Mouse (Mus musculus) megakaryocyte, adult 5-6 weeks (primary cell): ENCODE results near the gene Ckmt2. TPM values are rescaled to one million over a fixed set of nuclear protein-coding genes. Genes with fewer than 3 reads are reported as not detected.

Experiments used
- ATAC-seq: 2 replicates; pipeline ENCODE4 v1.8.0; 2016; ENCODE audit warnings: mild to moderate bottlenecking, inconsistent platforms; ENCODE audit not compliant: poor library complexity, severe bottlenecking
- total RNA-seq, 2 experiments: library from RNA; stranded (forward) in 1 of 2; stranded (reverse) in 1 of 2; fragments of 153-499, 151-499 nt in 1 of 2; fragments of 221-1000, 200-1000 nt in 1 of 2; gene quantifications; 2 replicates each; pipeline versions ENCODE4 v1.2.3 to v1.2.4; 2015 to 2017

The Ckmt2 gene
- not detected in 2 replicates for total RNA-seq (2015)
- total RNA-seq (2017): not detected in 2 replicates

- no peak for ATAC-seq
Observed at GRCm38 (mm10) chr13:91876741-91877349, at the start of gene Ckmt2. Ckmt2 (minus strand) TSS chr13:91876885.

- no peak for ATAC-seq
Observed at GRCm38 (mm10) chr13:91921010-91921409, 44.3 kb upstream of the Ckmt2 start.

- ATAC-seq: no peak
Observed at GRCm38 (mm10) chr13:91918764-91919163, 42.1 kb upstream of the Ckmt2 start.

- ATAC-seq: no peak
Observed at GRCm38 (mm10) chr13:91917835-91918234, 41.1 kb upstream of the Ckmt2 start.

- ATAC-seq: no peak
Observed at GRCm38 (mm10) chr13:91916308-91916707, 39.6 kb upstream of the Ckmt2 start.

DNA sequence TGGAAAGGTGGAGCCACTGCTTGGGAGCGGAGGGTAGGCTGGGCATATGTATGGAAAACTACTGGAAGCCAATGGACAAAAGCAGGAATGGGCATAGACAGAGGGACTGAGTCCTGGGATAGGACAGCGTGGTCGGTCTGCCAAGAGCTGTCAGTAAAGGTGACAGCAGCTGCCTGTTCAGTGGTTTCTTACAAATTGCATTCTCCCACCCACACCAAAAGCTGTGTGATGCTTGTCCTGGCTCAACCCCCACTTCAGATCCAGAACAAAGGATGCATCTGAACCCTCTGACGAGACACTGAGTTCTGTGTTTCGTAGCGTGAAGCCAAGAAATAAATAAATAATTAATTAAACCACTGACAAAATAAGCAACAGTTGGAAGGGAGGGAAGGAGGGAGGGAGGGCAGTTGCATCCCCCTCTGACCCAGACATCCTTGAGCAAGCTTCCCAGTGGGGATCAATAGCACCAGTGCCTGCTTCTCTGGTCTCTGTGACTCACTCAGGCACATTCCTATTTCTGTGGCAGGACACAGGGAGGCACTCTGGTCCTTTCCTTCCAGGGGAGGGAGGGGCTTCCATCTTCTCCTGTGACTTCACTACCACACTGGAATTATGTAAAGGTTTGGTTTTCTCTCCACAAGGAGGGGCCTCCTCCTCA is 39.0 kb upstream of the Ckmt2 start:
- ATAC-seq: no peak

GRCm38 (mm10) chr13:91915192-91915581 is 38.5 kb upstream of the Ckmt2 start:
- ATAC-seq: peak; percentile 66

DNA sequence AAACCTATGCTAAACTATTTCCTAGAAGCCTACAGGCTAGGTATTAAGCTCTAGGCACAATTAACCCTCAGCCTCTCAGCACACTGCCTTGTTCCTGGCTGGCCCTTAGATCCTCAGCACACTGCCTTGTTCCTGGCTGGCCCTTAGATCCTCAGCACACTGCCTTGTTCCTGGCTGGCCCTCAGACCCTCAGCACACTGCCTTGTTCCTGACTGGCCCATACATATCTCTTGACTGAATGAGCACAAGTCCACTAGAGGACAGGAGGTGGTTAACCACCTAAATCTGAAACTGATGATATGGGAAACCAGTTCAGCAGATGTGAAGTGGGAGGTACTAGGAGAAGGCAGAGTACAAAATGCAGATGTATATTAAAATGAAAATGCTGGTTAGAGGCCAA is 35.0 kb upstream of the Ckmt2 start:
- ATAC-seq: no peak

DNA sequence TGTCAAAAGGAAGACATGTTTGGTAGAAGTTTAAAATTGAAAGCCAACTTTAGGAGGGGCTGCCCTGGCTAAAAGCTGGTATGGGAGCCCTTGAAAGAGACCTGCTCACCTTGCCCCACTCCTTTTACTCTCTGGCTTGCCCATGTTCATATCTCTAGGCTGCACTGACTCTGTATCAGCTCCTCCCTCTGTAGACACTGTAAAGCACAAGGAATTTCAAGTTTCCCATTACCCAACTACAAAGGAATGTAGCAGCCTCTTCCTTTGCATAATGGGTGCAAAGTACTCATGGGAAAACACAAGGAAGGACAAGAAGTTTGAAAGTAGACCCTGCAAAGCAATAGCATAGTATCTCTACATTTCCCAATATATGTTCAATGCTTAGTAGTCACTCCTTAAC is 34.5 kb upstream of the Ckmt2 start:
- no peak for ATAC-seq

DNA sequence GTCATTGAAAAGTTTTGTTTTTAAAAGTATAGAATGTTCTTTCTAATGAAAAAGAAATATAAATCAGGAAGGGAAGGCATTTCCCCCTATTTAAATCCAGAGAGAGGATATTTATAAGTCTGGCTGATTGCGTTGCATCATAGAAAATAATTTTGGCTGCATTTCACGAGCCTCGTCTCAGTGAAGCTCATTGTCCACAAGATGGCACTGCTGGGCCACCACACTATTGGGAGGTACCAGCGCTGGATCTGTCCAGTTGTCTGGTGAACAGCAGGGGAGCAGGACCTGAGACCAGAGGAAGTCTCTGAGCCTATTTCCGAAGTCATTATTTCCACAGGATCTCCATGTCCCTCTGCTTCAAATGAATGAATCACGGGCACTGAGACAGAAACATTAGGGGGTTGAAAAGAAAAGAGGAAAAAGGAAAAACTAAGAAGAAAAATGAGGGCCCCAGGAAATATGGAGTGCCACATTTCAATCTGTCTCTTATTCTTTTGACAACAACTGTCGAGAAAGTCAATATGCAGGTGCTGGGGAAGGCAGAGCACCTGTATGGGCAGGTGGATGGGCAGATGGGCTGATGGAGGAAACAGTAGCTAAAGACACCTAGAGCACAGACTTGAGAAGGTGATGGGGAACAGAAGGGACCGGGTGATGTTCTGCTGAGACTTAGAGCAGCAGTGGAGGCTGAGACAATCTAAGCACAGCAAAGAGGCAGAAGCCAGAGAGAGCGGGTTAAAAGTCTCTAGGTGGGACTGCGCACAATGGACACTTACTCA is 31.7 kb upstream of the Ckmt2 start:
- ATAC-seq: peak; percentile 91

DNA sequence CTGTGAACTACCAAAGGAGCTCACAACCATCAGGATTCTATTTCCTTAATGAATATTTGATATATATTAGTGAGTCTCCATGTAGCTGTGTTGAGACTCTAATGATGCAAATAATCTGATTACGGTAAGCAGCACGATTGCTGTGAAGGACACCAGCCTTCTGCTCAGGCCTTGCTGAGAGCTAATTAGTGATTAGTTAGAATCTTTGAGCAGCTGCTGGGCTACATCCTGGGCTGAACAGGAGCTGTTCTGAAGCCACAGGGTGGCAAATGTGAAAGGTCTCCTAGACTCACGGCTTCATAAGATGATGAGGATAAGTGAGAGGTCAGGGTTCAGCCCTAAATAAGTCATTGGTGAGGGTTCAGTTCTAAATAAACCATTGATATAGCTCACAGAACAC is 29.7 kb upstream of the Ckmt2 start:
- ATAC-seq: no peak

- no peak for ATAC-seq
Observed at GRCm38 (mm10) chr13:91896476-91896875, 19.8 kb upstream of the Ckmt2 start.

DNA sequence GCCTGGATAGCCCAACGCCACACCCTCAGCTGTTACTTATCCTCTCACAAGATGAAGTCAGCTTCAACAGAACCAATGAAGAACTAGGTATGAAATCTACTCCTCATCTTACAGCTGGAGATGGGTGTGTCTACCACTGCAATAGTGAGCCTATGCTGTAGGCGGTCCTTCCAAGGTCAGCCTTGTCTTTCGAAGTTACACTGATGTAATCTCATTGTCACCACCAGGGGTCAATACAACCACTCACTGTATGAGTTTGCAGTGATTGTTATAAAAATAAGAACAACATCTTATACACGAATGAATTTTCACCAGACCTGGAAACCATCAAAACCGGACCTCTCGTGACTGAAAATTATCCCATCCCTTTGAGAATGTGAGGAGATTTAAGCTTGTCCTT is 16.4 kb upstream of the Ckmt2 start:
- ATAC-seq: peak; percentile 78

DNA sequence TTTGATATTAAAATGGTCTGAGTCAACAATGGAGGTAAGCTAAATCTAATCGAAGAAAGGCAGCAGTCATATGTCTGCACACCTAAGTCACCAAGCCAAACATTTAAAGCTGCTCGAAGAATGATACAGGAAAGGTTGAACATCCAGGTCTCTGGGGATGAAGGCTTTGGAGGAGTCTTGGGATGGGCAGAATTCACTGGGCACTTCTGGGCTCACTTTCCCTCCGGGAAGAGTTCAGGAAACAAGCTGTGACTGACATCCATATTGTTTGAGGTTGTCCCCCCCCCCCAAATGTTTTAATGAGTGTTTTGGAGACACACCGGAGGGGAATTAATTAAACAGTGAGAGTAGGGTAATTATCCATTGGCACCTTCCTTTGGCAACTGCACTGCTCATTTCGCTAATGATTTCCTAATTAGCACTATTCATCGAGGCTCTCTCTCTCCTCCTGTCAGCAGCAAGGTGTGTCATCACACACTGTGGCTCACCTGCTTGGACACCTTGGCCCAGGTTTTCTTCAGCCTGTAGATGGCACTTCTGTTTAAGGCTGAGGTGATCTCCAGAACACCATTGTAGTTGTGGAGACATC is 13.4 kb upstream of the Ckmt2 start:
- no peak for ATAC-seq

GRCm38 (mm10) chr13:91884714-91885386 is 8.2 kb upstream of the Ckmt2 start:
- ATAC-seq: no peak

DNA sequence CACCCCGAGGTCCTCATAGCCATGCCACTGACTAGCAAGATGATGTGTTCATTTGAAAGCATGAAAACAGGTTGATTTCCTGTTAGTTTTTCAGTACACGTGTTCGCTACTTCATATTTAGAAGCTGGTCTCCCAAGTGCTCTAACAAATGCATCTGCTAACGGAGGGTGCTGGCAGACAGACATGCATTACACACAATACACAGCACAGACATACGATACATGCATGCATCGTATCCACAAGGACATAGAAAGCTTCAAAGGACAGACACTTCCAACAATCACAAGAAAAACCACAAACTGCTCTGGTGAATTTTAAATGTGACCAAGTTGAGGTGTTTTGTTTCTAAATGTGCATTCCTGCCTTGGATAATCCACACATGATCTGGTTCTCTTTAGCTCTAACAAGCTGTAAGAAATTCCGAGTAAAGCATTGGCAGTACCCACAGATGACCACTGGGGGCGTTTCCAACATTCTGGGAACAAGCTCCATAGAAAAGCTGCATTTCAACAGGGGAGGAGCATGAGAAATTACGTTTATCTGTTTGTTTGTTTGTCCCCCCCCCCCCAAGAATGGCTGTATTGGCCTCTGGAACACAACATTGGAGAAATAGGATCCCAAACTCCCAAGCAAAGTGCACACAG is 5.3 kb upstream of the Ckmt2 start:
- peak; percentile 68 for ATAC-seq

GRCm38 (mm10) chr13:91880256-91880655 is 3.6 kb upstream of the Ckmt2 start:
- ATAC-seq: no peak

GRCm38 (mm10) chr13:91877996-91878395 is 1.3 kb upstream of the Ckmt2 start:
- no peak for ATAC-seq

- no peak for ATAC-seq
Observed at GRCm38 (mm10) chr13:91877350-91877749, 665 bp upstream of the Ckmt2 start.

- ATAC-seq: no peak
Observed at GRCm38 (mm10) chr13:91875581-91875980, 1.1 kb downstream of the Ckmt2 start.

DNA sequence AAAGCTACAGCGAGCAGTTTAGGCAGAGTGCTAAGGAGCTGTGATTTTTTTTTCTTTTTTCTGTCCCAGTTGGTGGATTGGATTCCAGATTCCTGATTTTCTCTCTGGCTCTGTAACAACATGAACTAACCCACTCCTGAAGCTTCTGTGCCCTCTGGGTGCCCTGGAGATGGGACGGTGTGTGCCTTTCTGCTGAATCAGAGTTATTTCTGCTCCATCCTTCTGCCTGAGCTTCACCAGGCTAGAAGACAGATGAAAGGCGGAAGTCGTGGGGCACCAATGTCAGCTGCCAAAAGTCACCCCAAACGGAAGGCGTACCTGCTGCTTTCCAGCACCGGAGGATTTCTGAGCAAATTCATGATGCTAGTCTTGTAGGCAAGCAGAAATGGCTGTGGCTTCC is 2.1 kb downstream of the Ckmt2 start:
- no peak for ATAC-seq
